Mouse (Mus musculus) lung, embryonic 15.5 days (tissue): ENCODE results near the gene Wnt5b. TPM values are rescaled to one million over a fixed set of nuclear protein-coding genes. Genes with fewer than 3 reads are reported as not detected.

Experiments
- ATAC-seq: fragments of 200-750 bp; cut with Nextera tagmentation; 2 replicates; pipeline ENCODE4 v1.8.0; 2017; ENCODE audit warnings: moderate number of reproducible peaks, borderline replicate concordance; ENCODE audit not compliant: low FRiP score, low TSS enrichment; ENCODE audit errors: extremely low read depth
- H3K27ac ChIP-seq: fragments of 300-500 bp; sonication (generic); 2 replicates; pipeline ENCODE4 v1.5.1; 2015; ENCODE audit warnings: moderate library complexity, mild to moderate bottlenecking, inconsistent platforms
- H3K27me3 ChIP-seq: fragments of 300-500 bp; sonication (generic); 2 replicates; pipeline ENCODE4 v1.6.1; 2015; ENCODE audit warnings: inconsistent platforms
- H3K36me3 ChIP-seq: fragments of 300-500 bp; sonication (generic); 2 replicates; pipeline ENCODE4 v1.6.1; 2015; ENCODE audit warnings: inconsistent platforms
- H3K4me1 ChIP-seq: fragments of 300-500 bp; sonication (generic); 2 replicates; pipeline ENCODE4 v1.6.1; 2015; ENCODE audit warnings: inconsistent platforms
- H3K4me2 ChIP-seq: fragments of 300-500 bp; sonication (generic); 2 replicates; pipeline ENCODE4 v1.6.1; 2015; ENCODE audit warnings: inconsistent platforms, mild to moderate bottlenecking, moderate library complexity
- H3K4me3 ChIP-seq: fragments of 300-500 bp; sonication (generic); 2 replicates; pipeline ENCODE4 v1.5.1; 2015; ENCODE audit warnings: mild to moderate bottlenecking, inconsistent platforms
- H3K9ac ChIP-seq: fragments of 300-500 bp; sonication (generic); 2 replicates; pipeline ENCODE4 v1.6.1; 2015; ENCODE audit warnings: inconsistent platforms
- H3K9me3 ChIP-seq: fragments of 300-500 bp; sonication (generic); 2 replicates; pipeline ENCODE4 v1.6.1; 2016; ENCODE audit warnings: inconsistent platforms
- WGBS: fragments of 180-500 bp; shearing (Covaris S2); methylation state at CpG from one replicate; pipeline ENCODE4 v1.1.7; 2015; 5-methylcytosine and 5-hydroxymethylcytosine counted together
- polyA plus RNA-seq: library from polyadenylated mRNA; unstranded; fragments of >200 nt; fragmentation: Nextera tagmentation; extraction: Ambion mirVana; gene quantifications from 2 replicates; pipeline ENCODE4 v1.2.1, GENCODE M21; 2015

Wnt5b gene
- 7.7 and 8.2 TPM in 2 replicates for polyA plus RNA-seq

GRCm38 (mm10) chr6:119543803-119544517 lies at the start of gene Wnt5b:
Gene Wnt5b, minus strand, starts transcription at chr6:119544347.
- peak; percentile 74 for ATAC-seq
- Histone ChIP-seq H3K9ac (peak within 1 kb of the TSS; percentile 56), H3K4me1 (peaks cover 7% of the 10 kb centered on the region; the same call in 1 of the 2 replicates), H3K9me3 (no peaks in the 10 kb centered on the region), H3K4me2 (peak within 1 kb of the TSS; percentile 99), H3K4me3 (peak within 1 kb of the TSS; percentile 74), H3K27me3 (peaks cover 50% of the 10 kb centered on the region), H3K36me3 (no peaks in the 10 kb centered on the region), H3K27ac (no peak within 1 kb of the TSS)
- under 1% methylated on average over 98 of the region's 120 CpGs for WGBS

GRCm38 (mm10) chr6:119590872-119591271 lies 46.7 kb upstream of the Wnt5b start:
- Histone ChIP-seq H3K4me2 (no peak overlapping the region), H3K27ac (no peak overlapping the region), H3K9ac (no peak overlapping the region), H3K4me3 (no peak overlapping the region), H3K36me3 (no peaks in the 10 kb centered on the region), H3K4me1 (peaks cover 8% of the 10 kb centered on the region), H3K27me3 (no peaks in the 10 kb centered on the region), H3K9me3 (no peaks in the 10 kb centered on the region)
- ATAC-seq: no peak
- WGBS: 86% methylated on average over 2 of the region's 2 CpGs

GRCm38 (mm10) chr6:119587897-119588296 lies 43.8 kb upstream of the Wnt5b start:
- Histone ChIP-seq H3K4me3 (no peak overlapping the region), H3K9ac (no peak overlapping the region), H3K4me1 (peaks cover 26% of the 10 kb centered on the region), H3K9me3 (no peaks in the 10 kb centered on the region), H3K27ac (no peak overlapping the region), H3K4me2 (no peak overlapping the region), H3K36me3 (no peaks in the 10 kb centered on the region), H3K27me3 (no peaks in the 10 kb centered on the region)
- WGBS: 76% methylated on average over 2 of the region's 2 CpGs
- ATAC-seq: no peak

- ATAC-seq: no peak
These were observed 43.3 kb upstream of the Wnt5b start for GRCm38 (mm10) chr6:119587454-119587853.

GRCm38 (mm10) chr6:119585652-119586375 lies 41.7 kb upstream of the Wnt5b start:
- H3K9ac ChIP-seq: no peak overlapping the region
- H3K9me3 ChIP-seq: no peaks in the 10 kb centered on the region
- no peaks in the 10 kb centered on the region for H3K36me3 ChIP-seq
- peak overlapping the region; percentile 16; the same call in 1 of the 2 replicates for H3K27ac ChIP-seq
- H3K4me3 ChIP-seq: no peak overlapping the region
- WGBS: 61% methylated on average over 5 of the region's 5 CpGs
- no peaks in the 10 kb centered on the region for H3K27me3 ChIP-seq
- ATAC-seq: peak; percentile 68; the same call in 1 of the 2 replicates
- H3K4me1 ChIP-seq: peaks cover 26% of the 10 kb centered on the region
- H3K4me2 ChIP-seq: no peak overlapping the region

More at GRCm38 (mm10) chr6:119587454-119587853, 43.3 kb upstream of the Wnt5b start:
- Histone ChIP-seq H3K4me1 (peaks cover 26% of the 10 kb centered on the region), H3K27ac (no peak overlapping the region), H3K4me2 (no peak overlapping the region), H3K9me3 (no peaks in the 10 kb centered on the region), H3K27me3 (no peaks in the 10 kb centered on the region), H3K36me3 (no peaks in the 10 kb centered on the region), H3K9ac (no peak overlapping the region), H3K4me3 (no peak overlapping the region)

GRCm38 (mm10) chr6:119584061-119584460 lies 39.9 kb upstream of the Wnt5b start:
- peak overlapping the region; percentile 27 for H3K27ac ChIP-seq
- no peaks in the 10 kb centered on the region for H3K9me3 ChIP-seq
- H3K4me3 ChIP-seq: no peak overlapping the region
- H3K4me1 ChIP-seq: peaks cover 26% of the 10 kb centered on the region
- H3K9ac ChIP-seq: no peak overlapping the region
- no peak overlapping the region for H3K4me2 ChIP-seq
- no peaks in the 10 kb centered on the region for H3K27me3 ChIP-seq
- WGBS: 48% methylated on average over 1 of the region's 1 CpGs
- no peaks in the 10 kb centered on the region for H3K36me3 ChIP-seq
- no peak for ATAC-seq

- Histone ChIP-seq H3K4me3 (no peak overlapping the region), H3K9me3 (no peaks in the 10 kb centered on the region), H3K36me3 (no peaks in the 10 kb centered on the region), H3K27ac (no peak overlapping the region), H3K9ac (no peak overlapping the region), H3K27me3 (no peaks in the 10 kb centered on the region), H3K4me1 (peaks cover 33% of the 10 kb centered on the region), H3K4me2 (no peak overlapping the region)
- 79% methylated on average over 5 of the region's 5 CpGs for WGBS
- ATAC-seq: no peak
These were observed 39.0 kb upstream of the Wnt5b start for GRCm38 (mm10) chr6:119583165-119583564.

GRCm38 (mm10) chr6:119576706-119577105 lies 32.6 kb upstream of the Wnt5b start:
- WGBS: 95% methylated on average over 4 of the region's 4 CpGs
- H3K36me3 ChIP-seq: peaks cover 16% of the 10 kb centered on the region; the same call in 1 of the 2 replicates
- H3K27ac ChIP-seq: no peak overlapping the region
- H3K4me3 ChIP-seq: no peak overlapping the region
- no peak overlapping the region for H3K4me2 ChIP-seq
- no peaks in the 10 kb centered on the region for H3K27me3 ChIP-seq
- no peaks in the 10 kb centered on the region for H3K9me3 ChIP-seq
- ATAC-seq: no peak
- peaks cover 7% of the 10 kb centered on the region; the same call in 1 of the 2 replicates for H3K4me1 ChIP-seq
- no peak overlapping the region for H3K9ac ChIP-seq

- Histone ChIP-seq H3K36me3 (peaks cover 16% of the 10 kb centered on the region; the same call in 1 of the 2 replicates), H3K9ac (no peak overlapping the region), H3K4me2 (no peak overlapping the region), H3K4me1 (peaks cover 7% of the 10 kb centered on the region; the same call in 1 of the 2 replicates), H3K9me3 (no peaks in the 10 kb centered on the region), H3K27me3 (no peaks in the 10 kb centered on the region), H3K27ac (no peak overlapping the region), H3K4me3 (no peak overlapping the region)
- no peak for ATAC-seq
- WGBS: 87% methylated on average over 12 of the region's 12 CpGs
These were observed 31.2 kb upstream of the Wnt5b start for GRCm38 (mm10) chr6:119575331-119575730.

GRCm38 (mm10) chr6:119572296-119572695 lies 28.1 kb upstream of the Wnt5b start:
- H3K27ac ChIP-seq: peak overlapping the region; percentile 18; the same call in 1 of the 2 replicates
- H3K4me1 ChIP-seq: no peaks in the 10 kb centered on the region
- H3K27me3 ChIP-seq: no peaks in the 10 kb centered on the region
- peaks cover 16% of the 10 kb centered on the region; the same call in 1 of the 2 replicates for H3K36me3 ChIP-seq
- no peak overlapping the region for H3K9ac ChIP-seq
- 52% methylated on average over 7 of the region's 7 CpGs for WGBS
- H3K4me2 ChIP-seq: no peak overlapping the region
- peak; percentile 29; the same call in 1 of the 2 replicates for ATAC-seq
- no peak overlapping the region for H3K4me3 ChIP-seq
- no peaks in the 10 kb centered on the region for H3K9me3 ChIP-seq

GRCm38 (mm10) chr6:119570797-119571196 lies 26.6 kb upstream of the Wnt5b start:
- Histone ChIP-seq H3K4me1 (peaks cover 3% of the 10 kb centered on the region; the same call in 1 of the 2 replicates), H3K27me3 (no peaks in the 10 kb centered on the region), H3K9me3 (no peaks in the 10 kb centered on the region), H3K4me2 (no peak overlapping the region), H3K4me3 (no peak overlapping the region), H3K9ac (no peak overlapping the region), H3K36me3 (peaks cover 16% of the 10 kb centered on the region; the same call in 1 of the 2 replicates), H3K27ac (no peak overlapping the region)
- WGBS: 69% methylated on average over 4 of the region's 4 CpGs
- 0 out of 2 replicates have a peak, but pooled peaks have one; percentile 33 for ATAC-seq

GRCm38 (mm10) chr6:119568339-119568738 lies 24.2 kb upstream of the Wnt5b start:
- H3K9ac ChIP-seq: no peak overlapping the region
- H3K4me2 ChIP-seq: no peak overlapping the region
- 30% methylated on average over 2 of the region's 2 CpGs for WGBS
- no peak for ATAC-seq
- no peaks in the 10 kb centered on the region for H3K36me3 ChIP-seq
- H3K9me3 ChIP-seq: no peaks in the 10 kb centered on the region
- no peaks in the 10 kb centered on the region for H3K27me3 ChIP-seq
- no peak overlapping the region for H3K4me3 ChIP-seq
- H3K4me1 ChIP-seq: peaks cover 5% of the 10 kb centered on the region; the same call in 1 of the 2 replicates
- H3K27ac ChIP-seq: no peak overlapping the region
